Comparison of ENCODE assay signal across 9 mouse cellular contexts in the genomic region with DNA sequence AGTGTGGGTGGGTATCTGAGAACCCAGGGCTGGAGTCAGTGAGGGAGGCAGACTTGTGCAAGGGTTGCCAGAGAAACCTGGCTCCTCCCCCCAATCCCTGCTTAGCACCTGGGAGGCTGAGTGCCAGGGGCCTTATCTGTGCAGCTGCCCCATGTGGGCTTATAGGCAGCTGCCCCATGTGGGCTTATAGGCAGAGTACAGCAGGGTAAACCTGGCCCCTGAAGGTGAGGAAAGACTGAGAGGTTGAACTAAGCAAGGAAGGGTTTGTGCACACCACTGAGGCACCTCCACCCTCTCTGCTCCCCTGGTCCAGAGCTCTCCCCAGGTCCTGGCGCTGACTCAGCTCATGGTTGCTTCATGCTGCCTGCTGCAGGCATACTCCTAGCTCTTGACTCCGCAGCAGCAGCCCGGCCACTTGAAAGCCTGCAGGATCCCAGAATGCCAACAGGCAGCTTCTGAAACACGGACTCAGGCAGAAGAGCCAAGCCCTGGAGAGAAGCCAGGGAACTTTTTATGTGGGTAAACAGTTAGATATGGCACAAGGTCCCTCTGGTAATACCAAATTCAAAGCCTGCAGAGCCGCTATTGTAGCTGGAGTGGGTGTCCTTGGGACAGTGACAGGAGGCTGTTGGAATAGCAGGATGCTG. TPM values are rescaled to one million over a fixed set of nuclear protein-coding genes. Genes with fewer than 3 reads are reported as not detected.
DNase-seq lines count a peak whose midpoint lies in the region; ATAC-seq lines count a peak whose summit lies in the region.
"Had no signal": no experiment of that assay in that cellular context is flagged by ENCODE, and none has a peak within 500 bp of the region (broad histone marks: within the 10 kb centered on the region; RNA-seq: fewer than 3 reads in every experiment).

No protein-coding gene starts in this region.

- peak overlapping the region; percentile 34; the same call in 1 of the 2 replicates for H3K4me2 ChIP-seq in heart, embryonic 11.5 days
- H3K4me2 ChIP-seq in embryonic facial prominence, embryonic 13.5 days: no peak overlapping the region
- H3K4me2 ChIP-seq in lung, embryonic 16.5 days (ENCODE audit: low read depth, low read length): no peak overlapping the region
- H3K4me2 ChIP-seq: liver, embryonic 13.5 days had no signal

- H3K4me1 ChIP-seq in heart, embryonic 11.5 days (ENCODE audit: control insufficient read depth, insufficient read depth, low read length): peaks cover 42% of the 10 kb centered on the region
- peaks cover 40% of the 10 kb centered on the region for H3K4me1 ChIP-seq in embryonic facial prominence, embryonic 13.5 days
- peaks cover 32% of the 10 kb centered on the region for H3K4me1 ChIP-seq in lung, embryonic 16.5 days (replicated peaks; ENCODE audit: control insufficient read depth, insufficient read depth, low read length)

- 24% methylated on average over 5 of the region's 5 CpGs for WGBS in heart, embryonic 11.5 days (ENCODE audit: insufficient replicate concordance)
- WGBS in embryonic facial prominence, embryonic 13.5 days: 45% methylated on average over 5 of the region's 5 CpGs
- 30% methylated on average over 5 of the region's 5 CpGs for WGBS in lung, embryonic 16.5 days

- H3K9me3 ChIP-seq in heart, embryonic 11.5 days (replicated peaks; ENCODE audit: control insufficient read depth, low read length): no peaks in the 10 kb centered on the region
- H3K9me3 ChIP-seq in embryonic facial prominence, embryonic 13.5 days: peaks cover 6% of the 10 kb centered on the region; the same call in 1 of the 2 replicates
- no peaks in the 10 kb centered on the region; the same call in 1 of the 2 replicates for H3K9me3 ChIP-seq in lung, embryonic 16.5 days (ENCODE audit: control insufficient read depth, low read length)
- H3K9me3 ChIP-seq: liver, embryonic 13.5 days had no signal

- 0 out of 2 replicates have a peak, but pooled peaks cover 2% of the 10 kb centered on the region for H3K27me3 ChIP-seq in heart, embryonic 11.5 days (ENCODE audit: control insufficient read depth, insufficient read depth, low read length)
- H3K27me3 ChIP-seq in embryonic facial prominence, embryonic 13.5 days: peaks cover 15% of the 10 kb centered on the region
- no peaks in the 10 kb centered on the region for H3K27me3 ChIP-seq in lung, embryonic 16.5 days (ENCODE audit: control insufficient read depth, insufficient read depth, low read depth, low read length)

- H3K9ac ChIP-seq in heart, embryonic 11.5 days (ENCODE audit: low read depth, low read length): peak overlapping the region; percentile 31; the same call in 1 of the 2 replicates
- H3K9ac ChIP-seq in embryonic facial prominence, embryonic 13.5 days: no peak overlapping the region
- no peak overlapping the region; the same call in 1 of the 2 replicates for H3K9ac ChIP-seq in lung, embryonic 16.5 days (ENCODE audit: low read length)
- H3K9ac ChIP-seq: liver, embryonic 13.5 days had no signal

- peak; percentile 36 for ATAC-seq in heart, embryonic 11.5 days (replicated peaks; ENCODE audit: insufficient number of reproducible peaks, low FRiP score, low TSS enrichment)
- no peak for ATAC-seq in embryonic facial prominence, embryonic 13.5 days (ENCODE audit: insufficient number of reproducible peaks, insufficient read depth, low FRiP score, low TSS enrichment, low read depth)
- peak; percentile 56 for ATAC-seq in lung, embryonic 16.5 days (ENCODE audit: low read depth)

- no peak for DNase-seq in heart, adult 18-20 months
- DNase-seq in R1 (ENCODE audit: low read depth, low spot score): peak; percentile 11
- no peak for DNase-seq in kidney, postnatal 4 days
- no peak for DNase-seq in kidney, adult 18-20 months
- DNase-seq in thymus, postnatal 25 days: no peak

- no peak overlapping the region for H3K27ac ChIP-seq in heart, embryonic 11.5 days (ENCODE audit: low read depth, low read length)
- H3K27ac ChIP-seq in embryonic facial prominence, embryonic 13.5 days: 0 out of 2 replicates have a peak overlapping the region, but pooled peaks have one; percentile 11
- peak overlapping the region; percentile 69 for H3K27ac ChIP-seq in lung, embryonic 16.5 days (ENCODE audit: low read length)
- H3K27ac ChIP-seq: liver, embryonic 13.5 days had no signal

- no peaks in the 10 kb centered on the region for H3K36me3 ChIP-seq in heart, embryonic 11.5 days (ENCODE audit: control insufficient read depth, insufficient read depth, low read length)
- H3K36me3 ChIP-seq in embryonic facial prominence, embryonic 13.5 days: no peaks in the 10 kb centered on the region
- no peaks in the 10 kb centered on the region for H3K36me3 ChIP-seq in lung, embryonic 16.5 days (ENCODE audit: control insufficient read depth, insufficient read depth, low read length)
- H3K36me3 ChIP-seq: liver, embryonic 13.5 days had no signal

- no peak overlapping the region for H3K4me3 ChIP-seq in heart, embryonic 11.5 days (ENCODE audit: low read depth, low read length)
- H3K4me3 ChIP-seq in embryonic facial prominence, embryonic 13.5 days: no peak overlapping the region
- no peak overlapping the region for H3K4me3 ChIP-seq in lung, embryonic 16.5 days (ENCODE audit: low read length)
- H3K4me3 ChIP-seq: liver, embryonic 13.5 days had no signal

RNA-seq across cellular contexts. Expression of a gene that starts 5.9 kb away (rescaled TPM):
- 0.09 TPM in 1 of 2 replicates, not detected in the other for polyA plus RNA-seq in heart, embryonic 11.5 days (2014; fragmentation: Nextera tagmentation; extraction: Ambion mirVana)
- total RNA-seq in heart, adult 18-20 months (2021): under 1 TPM; 0.05 to 0.13 TPM
- 0.10 and 0.28 TPM in 2 replicates for polyA plus RNA-seq in embryonic facial prominence, embryonic 13.5 days (2015; fragmentation: Nextera tagmentation; extraction: Ambion mirVana)
- 0.60 TPM in 2 replicates for polyA plus RNA-seq in lung, embryonic 16.5 days (2015; fragmentation: Nextera tagmentation; extraction: Ambion mirVana)

RNA-seq across cellular contexts. Expression of a gene that starts 15.0 kb away (rescaled TPM):
- 21.4 and 30.2 TPM in 2 replicates for polyA plus RNA-seq in heart, embryonic 11.5 days (2014; fragmentation: Nextera tagmentation; extraction: Ambion mirVana)
- total RNA-seq in heart, adult 18-20 months (2021): 100 to 1,000 TPM; 175 to 238 TPM
- 54.8 and 57.0 TPM in 2 replicates for polyA plus RNA-seq in embryonic facial prominence, embryonic 13.5 days (2015; fragmentation: Nextera tagmentation; extraction: Ambion mirVana)
- 47.2 and 51.6 TPM in 2 replicates for polyA plus RNA-seq in lung, embryonic 16.5 days (2015; fragmentation: Nextera tagmentation; extraction: Ambion mirVana)

RNA-seq across cellular contexts. Expression of a gene that starts 51.6 kb away (rescaled TPM):
- polyA plus RNA-seq in heart, embryonic 11.5 days (2014; fragmentation: Nextera tagmentation; extraction: Ambion mirVana): 26.3 and 28.0 TPM in 2 replicates
- 10 to 100 TPM; 24.5 to 25.3 TPM for total RNA-seq in heart, adult 18-20 months (2021)
- polyA plus RNA-seq in embryonic facial prominence, embryonic 13.5 days (2015; fragmentation: Nextera tagmentation; extraction: Ambion mirVana): 31.4 and 32.1 TPM in 2 replicates
- 22.8 and 24.7 TPM in 2 replicates for polyA plus RNA-seq in lung, embryonic 16.5 days (2015; fragmentation: Nextera tagmentation; extraction: Ambion mirVana)
